Mouse (Mus musculus): ENCODE data around the gene Gm20715.

DNA sequence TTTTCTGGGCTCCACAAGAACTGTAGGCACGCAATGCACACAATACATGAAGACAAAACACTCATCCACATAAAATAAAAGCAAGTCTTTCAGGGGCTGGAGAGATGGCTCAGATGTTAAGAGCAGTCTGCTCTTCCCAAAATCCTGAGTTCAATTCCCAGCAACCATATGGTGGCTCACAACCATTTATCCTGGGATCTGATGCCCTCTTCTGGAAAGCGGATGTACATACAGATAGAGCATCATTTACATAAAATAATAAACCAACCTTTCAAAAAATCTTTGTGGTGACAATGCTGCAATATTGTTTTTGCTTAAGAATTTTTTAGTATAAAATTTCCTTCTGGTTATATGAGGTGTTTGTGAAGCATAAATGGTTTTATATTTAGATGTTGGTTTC lies 28.6 kb upstream of the Gm20715 start:
- TF ChIP-seq POLR2A (IDR thresholded peaks at IDR 0.05; ENCODE audit: insufficient read depth, low read length) (no peak), EP300 (IDR thresholded peaks at IDR 0.05; ENCODE audit: insufficient read depth, low read depth, low read length) (no peak), CTCF (IDR thresholded peaks at IDR 0.05; ENCODE audit: low read depth, low read length) (no peak)

Measured in ES-Bruce4 (cell line).